Mouse (Mus musculus) mouse trophoblast stem cell (cell line): ENCODE measurements around the gene Nt5c2.

Experiments
- in situ Hi-C, 2 experiments: fragments of 300-500 bp; cut with MseI, MboI; formaldehyde crosslinking; loops; 2 replicates in 1 of 2; 3 replicates in 1 of 2; pipeline ENCODE4 v1.15.1; 2025

Gene Nt5c2

GRCm38 (mm10) chr19:47014447-47015381 lies at the start of gene Nt5c2, which contains the start of gene Ina:
Nt5c2 (minus strand) TSS chr19:47015153.
Ina (plus strand) TSS chr19:47014698.
- in situ Hi-C loops: no loop called here

- in situ Hi-C loops: no loop called here
These were observed 42.7 kb upstream of the Nt5c2 start for GRCm38 (mm10) chr19:47057684-47058083.

- in situ Hi-C loops: no loop called here
These were observed 38.5 kb upstream of the Nt5c2 start for GRCm38 (mm10) chr19:47053471-47053870.

GRCm38 (mm10) chr19:47052927-47053326 lies 38.0 kb upstream of the Nt5c2 start:
- in situ Hi-C loops: no loop called here

- in situ Hi-C loops: no loop called here
These were observed 35.5 kb upstream of the Nt5c2 start, which contains the start of gene Pcgf6 for GRCm38 (mm10) chr19:47050271-47051032. Pcgf6 (minus strand) TSS chr19:47050906.

GRCm38 (mm10) chr19:47049840-47050239 lies 34.9 kb upstream of the Nt5c2 start:
- in situ Hi-C loops: no loop called here

- in situ Hi-C loops: no loop called here
These were observed 34.1 kb upstream of the Nt5c2 start for GRCm38 (mm10) chr19:47049061-47049460.

GRCm38 (mm10) chr19:47047236-47047833 lies 32.4 kb upstream of the Nt5c2 start:
- in situ Hi-C loops: no loop called here

GRCm38 (mm10) chr19:47046343-47046742 lies 31.4 kb upstream of the Nt5c2 start:
- in situ Hi-C loops: no loop called here

GRCm38 (mm10) chr19:47043608-47044007 lies 28.7 kb upstream of the Nt5c2 start:
- in situ Hi-C loops: no loop called here

- in situ Hi-C loops: no loop called here
These were observed 25.9 kb upstream of the Nt5c2 start for GRCm38 (mm10) chr19:47040720-47041473.

GRCm38 (mm10) chr19:47036596-47036995 lies 21.6 kb upstream of the Nt5c2 start:
- in situ Hi-C loops: no loop called here

- in situ Hi-C loops: no loop called here
These were observed 20.0 kb upstream of the Nt5c2 start for GRCm38 (mm10) chr19:47034916-47035315.

- in situ Hi-C loops: no loop called here
These were observed 16.8 kb upstream of the Nt5c2 start for GRCm38 (mm10) chr19:47031770-47032169.

GRCm38 (mm10) chr19:47029796-47030195 lies 14.8 kb upstream of the Nt5c2 start:
- in situ Hi-C loops: no loop called here

GRCm38 (mm10) chr19:47026513-47026912 lies 11.6 kb upstream of the Nt5c2 start:
- in situ Hi-C loops: no loop called here

GRCm38 (mm10) chr19:47024954-47025353 lies 10.0 kb upstream of the Nt5c2 start:
- in situ Hi-C loops: no loop called here

GRCm38 (mm10) chr19:47023546-47023945 lies 8.6 kb upstream of the Nt5c2 start:
- in situ Hi-C loops: no loop called here

- in situ Hi-C loops: no loop called here
These were observed 7.8 kb upstream of the Nt5c2 start for GRCm38 (mm10) chr19:47022709-47023108.

- in situ Hi-C loops: no loop called here
These were observed 4.4 kb upstream of the Nt5c2 start for GRCm38 (mm10) chr19:47019326-47019725.

- in situ Hi-C loops: no loop called here
These were observed 3.4 kb upstream of the Nt5c2 start for GRCm38 (mm10) chr19:47018330-47018729.
